Mouse (Mus musculus): Measurements from ENCODE around the gene Lpin2. TPM values are rescaled to one million over a fixed set of nuclear protein-coding genes. Genes with fewer than 3 reads are reported as not detected.

Lpin2 gene
- 10 to 100 TPM; 16.3 to 19.5 TPM for total RNA-seq (2021)

GRCm38 (mm10) chr17:71182211-71182721, at the start of gene Lpin2:
Gene Lpin2, plus strand, starts transcription at chr17:71182560.
- no peak for DNase-seq

DNA sequence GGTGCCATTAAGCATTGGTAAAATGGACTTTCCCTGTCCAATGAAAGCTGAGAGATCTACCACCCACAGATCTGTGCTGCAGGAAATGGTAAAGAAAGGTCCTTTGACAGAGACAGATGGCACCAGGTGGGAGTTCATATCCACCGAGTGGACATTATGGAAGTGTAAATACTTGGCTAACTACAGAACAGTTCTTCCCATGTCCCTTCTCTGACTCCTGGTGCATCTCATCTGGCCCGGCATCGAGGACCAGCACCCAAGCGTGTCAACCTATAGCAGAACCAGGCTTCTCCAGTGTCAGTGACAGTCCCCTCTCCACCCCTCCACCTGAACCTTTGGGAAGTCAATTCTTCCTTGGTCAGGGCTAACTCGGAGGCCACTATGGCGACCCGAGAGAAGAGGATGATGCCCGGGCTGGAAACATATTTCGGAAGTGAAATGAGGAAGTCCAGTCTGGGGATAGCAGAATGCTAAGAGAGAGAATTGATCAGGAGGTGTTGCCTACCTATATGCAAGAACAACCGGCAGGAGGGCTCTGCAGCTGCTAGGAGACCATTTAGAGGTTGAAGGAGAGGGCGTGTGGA, 49.4 kb upstream of the Lpin2 start:
- DNase-seq = no peak

DNA sequence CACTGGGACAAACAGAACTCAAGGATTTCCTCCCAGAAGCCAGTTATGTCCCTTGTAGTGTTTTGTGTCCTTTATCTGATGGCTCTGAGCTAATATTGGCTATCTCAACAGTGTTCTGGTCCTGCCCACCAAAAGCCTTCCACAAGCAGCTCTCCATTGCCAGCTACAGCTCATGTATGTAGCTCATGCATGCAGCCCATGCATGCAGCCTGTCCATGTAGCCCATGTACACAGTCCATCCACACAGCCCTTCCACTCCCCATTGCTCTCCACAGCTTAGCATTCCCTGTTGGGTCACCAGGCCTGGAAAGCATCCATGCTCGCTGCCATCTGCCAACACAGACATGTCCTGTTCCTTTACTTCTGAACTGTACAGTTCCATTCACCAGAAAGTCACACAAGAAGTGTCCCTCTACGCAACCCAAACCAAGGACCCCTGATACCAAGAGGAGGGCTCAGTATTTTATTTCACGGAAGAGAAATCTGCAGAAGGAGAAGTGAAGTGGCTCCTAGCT, 47.9 kb upstream of the Lpin2 start:
- no peak for DNase-seq

DNA sequence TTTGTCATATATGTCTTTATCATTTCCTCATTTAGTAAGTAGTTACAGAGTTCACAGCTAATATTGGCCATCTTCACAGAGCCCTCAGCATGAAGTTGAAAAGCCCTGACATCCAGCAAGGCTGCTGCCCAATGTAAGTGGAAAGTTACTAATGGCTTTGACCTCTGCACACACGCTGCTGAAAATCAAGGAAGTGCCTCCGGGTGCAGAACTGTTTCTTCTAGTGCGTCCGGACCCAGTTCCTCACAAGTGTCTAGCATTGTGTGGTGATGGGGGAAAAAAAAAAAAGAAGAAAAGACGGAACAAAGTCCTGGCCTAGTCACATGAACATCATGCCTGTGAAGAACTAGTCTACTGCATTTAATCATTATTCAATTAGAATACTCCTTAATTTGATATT, 47.3 kb upstream of the Lpin2 start:
- no peak for DNase-seq

GRCm38 (mm10) chr17:71135866-71136265, 46.5 kb upstream of the Lpin2 start:
- DNase-seq = no peak

DNA sequence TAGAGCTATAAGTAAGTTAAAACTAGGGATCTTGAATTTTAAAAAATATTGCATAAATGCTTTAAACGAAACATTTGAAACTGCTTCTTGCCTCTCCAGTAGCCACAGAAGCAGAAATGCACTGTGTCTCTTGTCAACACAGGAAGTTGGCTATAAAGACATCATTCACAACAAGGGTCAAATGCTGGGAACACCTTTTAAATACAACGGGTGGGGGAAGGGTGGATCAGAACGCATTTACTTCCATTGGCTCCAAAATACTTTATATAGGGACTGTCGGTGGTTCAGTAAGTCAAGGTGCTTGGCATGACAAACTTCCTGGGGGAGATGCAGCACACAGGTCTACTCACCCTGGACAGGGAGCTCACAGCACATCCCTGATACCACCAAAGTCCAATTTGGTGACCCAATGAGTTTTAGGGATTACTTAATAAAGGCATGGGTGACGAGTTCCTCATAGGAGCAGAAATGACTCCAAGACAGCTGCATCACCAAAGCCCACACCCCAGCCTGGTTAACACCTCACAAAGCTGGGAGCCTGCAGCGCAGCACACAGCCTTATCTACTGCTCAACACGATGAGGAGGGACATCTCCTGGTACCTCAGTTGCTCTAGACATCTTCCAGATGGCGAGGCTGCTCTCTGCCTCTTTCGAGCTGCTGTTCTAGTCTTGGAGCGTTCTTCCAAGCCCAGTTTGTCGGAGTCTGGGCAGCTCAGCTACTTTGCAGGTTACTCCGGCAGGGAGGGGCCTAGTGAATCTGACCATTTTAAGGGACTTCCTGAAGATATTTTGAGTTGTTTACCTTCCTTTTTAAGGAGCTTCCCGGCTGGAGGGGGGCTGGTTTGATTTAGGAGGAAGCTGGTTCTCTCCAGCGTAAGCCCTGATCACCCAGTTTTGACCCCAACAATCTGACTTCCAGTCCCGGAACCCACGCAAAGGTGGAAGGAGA, 45.7 kb upstream of the Lpin2 start:
- DNase-seq = no peak

- no peak for DNase-seq
Observed at GRCm38 (mm10) chr17:71137334-71137721, 45.0 kb upstream of the Lpin2 start.

- no peak for DNase-seq
Observed at GRCm38 (mm10) chr17:71142068-71142467, 40.3 kb upstream of the Lpin2 start.

DNA sequence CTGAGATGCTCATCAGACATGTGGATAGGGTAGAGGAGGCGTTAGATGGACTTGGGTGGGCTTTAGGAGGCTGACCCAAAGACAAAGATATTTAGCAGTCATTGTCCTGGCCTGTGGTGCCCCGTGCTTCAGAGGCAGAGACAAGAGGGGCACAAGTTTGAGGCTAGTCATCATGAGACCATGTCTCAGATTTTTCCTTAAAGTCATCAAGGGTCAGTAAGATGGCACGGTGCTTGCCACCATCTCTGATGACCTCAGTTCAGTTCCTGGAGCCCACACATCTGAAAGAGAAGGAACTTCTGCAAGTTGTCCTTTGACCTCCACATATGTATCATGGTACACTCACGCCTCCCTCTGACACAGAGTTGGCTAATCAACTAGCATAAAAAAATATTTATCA, 39.2 kb upstream of the Lpin2 start:
- no peak for DNase-seq

DNA sequence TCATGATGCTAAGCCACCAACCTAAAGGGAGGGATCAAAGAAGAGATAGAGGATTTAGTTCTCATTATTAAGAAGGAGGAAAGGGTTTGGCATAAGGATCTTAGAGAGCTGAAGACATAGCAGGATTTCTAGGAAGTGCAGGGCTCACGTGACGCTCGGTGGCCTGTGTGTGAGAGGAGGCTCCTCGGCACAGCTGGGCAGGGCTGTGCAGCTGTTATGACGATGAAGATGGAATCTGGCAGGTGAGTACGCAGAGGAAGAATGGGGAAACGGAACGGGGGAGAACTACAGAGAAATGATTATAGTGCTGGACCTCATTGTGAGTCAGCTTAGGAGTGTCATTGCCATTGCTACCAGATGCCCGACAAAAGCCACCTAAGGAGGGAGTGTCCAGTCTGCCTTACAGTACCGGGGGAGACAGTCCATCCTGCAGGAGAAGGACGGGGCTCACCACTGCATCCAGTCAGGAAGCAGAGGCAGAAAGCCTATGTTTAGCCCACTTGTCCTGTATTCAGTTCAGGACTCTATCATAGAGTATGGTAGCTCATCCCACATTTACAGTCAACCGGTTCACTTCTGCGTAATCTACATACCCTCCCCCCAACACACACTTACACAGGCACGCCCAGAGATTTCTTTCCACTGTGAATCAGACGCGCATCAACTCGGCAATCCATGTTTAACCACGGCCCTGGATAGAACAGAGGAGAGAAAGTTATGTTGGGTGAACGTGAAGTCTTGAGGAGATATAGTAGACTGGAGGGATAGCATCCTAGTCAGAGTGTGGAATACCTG, 37.8 kb upstream of the Lpin2 start:
- DNase-seq = no peak

- DNase-seq = no peak
Observed at GRCm38 (mm10) chr17:71145248-71145961, 37.0 kb upstream of the Lpin2 start.

DNA sequence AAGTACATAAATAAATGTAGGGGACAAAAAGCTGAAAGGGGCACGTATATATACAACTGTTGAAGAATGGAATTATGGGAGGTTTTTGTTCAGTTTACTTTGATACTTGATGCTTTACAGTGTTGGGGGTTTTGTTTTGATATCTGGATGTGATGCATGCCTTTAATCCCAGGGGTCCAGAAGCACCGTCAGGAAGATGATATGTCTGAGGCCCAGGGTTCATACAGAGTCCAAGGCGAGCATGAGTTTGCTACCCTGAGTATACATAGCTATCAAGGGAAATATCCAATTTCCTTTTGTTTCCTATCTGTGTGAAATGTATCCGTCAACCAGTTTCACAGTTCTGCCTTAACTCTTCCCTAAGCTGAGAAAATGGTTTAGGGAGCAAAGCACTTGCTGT, 29.0 kb upstream of the Lpin2 start:
- DNase-seq = no peak

- no peak for DNase-seq
Observed at GRCm38 (mm10) chr17:71155271-71155670, 27.1 kb upstream of the Lpin2 start.

- DNase-seq = no peak
Observed at GRCm38 (mm10) chr17:71159152-71159567, 23.2 kb upstream of the Lpin2 start.

DNA sequence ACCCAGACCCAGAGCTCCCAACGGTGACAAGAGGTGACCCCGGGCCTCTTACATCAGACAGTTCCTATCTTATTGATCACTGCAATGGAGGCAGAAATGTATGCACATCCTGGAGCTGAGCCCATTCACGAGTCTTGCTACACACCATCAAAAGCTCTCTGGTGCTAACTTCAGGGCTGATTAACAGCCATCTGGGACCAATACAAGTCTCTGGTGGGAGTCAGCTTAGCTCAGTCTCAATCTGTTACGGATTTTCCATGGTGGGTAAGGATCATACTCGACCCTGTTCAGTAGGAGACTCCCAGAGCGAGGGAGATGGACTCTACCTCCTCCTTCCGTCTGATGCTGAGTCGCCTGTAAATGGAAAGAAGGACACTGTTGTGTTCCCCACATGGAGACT, 22.6 kb upstream of the Lpin2 start:
- DNase-seq = no peak

GRCm38 (mm10) chr17:71160244-71160995, 21.9 kb upstream of the Lpin2 start:
- DNase-seq = no peak

- DNase-seq = no peak
Observed at GRCm38 (mm10) chr17:71164991-71165390, 17.4 kb upstream of the Lpin2 start.

GRCm38 (mm10) chr17:71168205-71168815, 14.1 kb upstream of the Lpin2 start:
- no peak for DNase-seq

GRCm38 (mm10) chr17:71168846-71169245, 13.5 kb upstream of the Lpin2 start:
- no peak for DNase-seq

GRCm38 (mm10) chr17:71169639-71170038, 12.7 kb upstream of the Lpin2 start:
- no peak for DNase-seq

- no peak for DNase-seq
Observed at GRCm38 (mm10) chr17:71171161-71171560, 11.2 kb upstream of the Lpin2 start.

Measured in heart, postnatal 4 days (tissue).